Mouse (Mus musculus) adipose tissue, adult 10 weeks (tissue): ENCODE results near the gene Mfsd2b. TPM values are rescaled to one million over a fixed set of nuclear protein-coding genes. Genes with fewer than 3 reads are reported as not detected.

ENCODE experiments used
- polyA plus RNA-seq: library from polyadenylated mRNA; stranded (reverse); fragments of 350-450 nt; fragmentation: Illumina TruSeq; extraction: RNeasy Lipid Tissue Mini Kit (QIAGEN cat#74804); gene quantifications from one replicate; pipeline ENCODE4 v1.2.3, GENCODE M21; 2014; ENCODE audit warnings: low read depth, low replicate concordance

Mfsd2b gene
- 1.8 TPM for polyA plus RNA-seq

DNA sequence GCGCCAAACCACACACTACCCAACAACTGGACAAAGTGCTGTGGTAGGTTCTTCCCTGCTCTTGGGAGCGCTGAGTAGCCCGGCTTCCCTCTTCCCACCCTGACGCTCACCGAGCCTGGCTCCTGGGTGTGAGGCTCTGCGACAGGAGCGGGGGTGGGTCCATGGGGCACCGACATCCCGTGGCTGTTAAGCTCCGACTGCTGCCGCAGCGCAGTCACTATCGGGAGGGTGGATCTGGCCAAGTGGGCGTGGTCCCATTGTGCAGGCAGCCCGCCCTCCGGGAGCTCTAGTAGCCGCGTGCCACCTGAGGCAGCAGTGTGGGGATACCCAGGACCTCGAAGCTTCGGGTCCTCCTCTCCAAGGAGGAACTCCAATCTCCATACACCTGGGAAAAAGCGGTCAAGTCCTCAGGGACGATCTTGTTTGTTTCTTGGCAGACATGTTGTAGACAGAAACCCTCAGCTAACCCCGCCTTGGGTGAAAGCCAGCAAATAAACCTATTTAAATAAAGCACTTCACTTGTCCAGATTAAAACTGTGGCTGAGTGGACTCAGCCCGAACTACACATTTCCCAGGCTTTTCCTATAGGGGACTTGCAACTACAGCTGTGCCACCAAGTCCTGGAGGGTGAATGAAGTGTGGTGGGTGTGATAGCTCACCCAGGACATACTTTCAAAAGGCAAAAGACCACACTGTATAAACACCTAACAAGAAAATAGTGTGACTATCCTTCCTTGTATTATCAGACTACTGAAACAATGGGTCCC, at the start of gene Mfsd2b:
Mfsd2b (minus strand) TSS at position 199 of the 767 bp plus-strand sequence.

GRCm38 (mm10) chr12:4916994-4917804, 43.0 kb upstream of the Mfsd2b start, which contains the start of gene Atad2b:
Gene Atad2b (plus strand): TSS chr12:4917353.

GRCm38 (mm10) chr12:4906951-4907906, 33.1 kb upstream of the Mfsd2b start, which contains the start of gene Ubxn2a:
Gene Ubxn2a (minus strand): TSS chr12:4907705.

GRCm38 (mm10) chr12:4842890-4843597, 31.1 kb downstream of the Mfsd2b start, which contains the start of gene Wdcp:
Gene Wdcp (plus strand): TSS chr12:4843303.

GRCm38 (mm10) chr12:4841392-4841887, 32.7 kb downstream of the Mfsd2b start, which contains the start of gene Fkbp1b:
Gene Fkbp1b (minus strand): TSS chr12:4841591.

DNA sequence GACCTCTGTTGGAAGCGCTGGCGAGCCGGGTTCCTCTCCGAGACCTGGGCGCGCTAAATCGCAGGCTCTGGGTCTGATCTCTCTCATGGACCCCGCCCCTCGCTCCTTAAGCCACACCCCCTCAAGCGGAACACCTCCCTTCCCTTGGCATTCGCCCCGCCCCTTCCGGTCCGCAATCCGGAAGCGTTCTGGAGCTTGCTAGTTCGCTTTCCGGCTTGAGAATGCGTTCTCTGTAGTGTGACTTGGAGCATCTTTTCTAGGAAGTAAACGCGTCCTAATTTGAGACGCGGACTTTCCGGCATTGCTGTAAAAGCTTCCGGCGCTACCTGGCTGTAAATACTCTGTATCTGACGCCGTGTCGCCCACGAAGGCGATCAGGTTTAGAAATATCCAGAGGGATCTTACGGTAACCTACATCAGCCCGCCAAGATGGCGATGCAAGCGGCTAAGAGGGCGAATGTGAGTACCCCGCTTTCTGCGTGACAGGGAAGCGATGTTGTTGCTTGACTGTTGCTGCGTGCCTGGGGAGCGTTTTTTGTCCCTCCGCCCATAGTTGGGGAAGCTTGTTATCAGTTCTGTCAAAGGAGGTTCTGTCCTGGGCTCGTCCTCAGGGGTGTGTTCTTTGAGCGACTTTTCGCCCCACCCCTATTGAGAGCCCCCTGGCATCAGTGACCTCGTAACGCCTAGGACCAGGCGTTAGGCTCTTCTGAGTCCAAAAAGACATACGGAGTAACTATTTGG, 56.6 kb downstream of the Mfsd2b start, which contains the start of gene Sf3b6:
Sf3b6 (plus strand) TSS at position 184 of the 741 bp plus-strand sequence.

Other genes starting within 250 kb of the Mfsd2b start
- gene Fam228a, start 135.9 kb downstream of the Mfsd2b start, polyA plus RNA-seq = 2.3 TPM
- gene Pfn4, start 105.3 kb downstream of the Mfsd2b start, polyA plus RNA-seq = 6.1 TPM
- 4.6 TPM for gene Fam228b, start 105.1 kb downstream of the Mfsd2b start, polyA plus RNA-seq
- gene Sf3b6, start 56.8 kb downstream of the Mfsd2b start, polyA plus RNA-seq = 81.3 TPM
- 10.0 TPM for gene Fkbp1b, start 32.8 kb downstream of the Mfsd2b start, polyA plus RNA-seq
- gene Wdcp, start 31.1 kb downstream of the Mfsd2b start, polyA plus RNA-seq = 6.5 TPM
- gene Ubxn2a, start 33.3 kb upstream of the Mfsd2b start, polyA plus RNA-seq = 41.6 TPM
- 9.2 TPM for gene Atad2b, start 43.0 kb upstream of the Mfsd2b start, polyA plus RNA-seq